Mouse (Mus musculus): ENCODE data around the gene Gm4707. TPM values are rescaled to one million over a fixed set of nuclear protein-coding genes. Genes with fewer than 3 reads are reported as not detected.

Gene Gm4707
- polyA plus RNA-seq, 1 experiment: 0.10 TPM

GRCm38 (mm10) chr17:71489703-71490461, 30.2 kb upstream of the Gm4707 start:
- Histone ChIP-seq H3K4me3 (no peak overlapping the region), H3ac (ENCODE audit: control insufficient read depth, insufficient read length) (no peak overlapping the region), H3K4me2 (ENCODE audit: low read depth) (no peak overlapping the region), H3K79me2 (ENCODE audit: control insufficient read depth, insufficient read depth) (no peaks in the 10 kb centered on the region), H3K27me3 (ENCODE audit: control insufficient read depth, insufficient read depth, insufficient read length) (no peaks in the 10 kb centered on the region), H3K36me3 (ENCODE audit: control insufficient read depth, insufficient read depth) (no peaks in the 10 kb centered on the region)
- no peak for TF ChIP-seq SRF (IDR thresholded peaks at IDR 0.05; ENCODE audit: control insufficient read depth, insufficient read length, low read depth)
- TF ChIP-seq MAX (IDR thresholded peaks at IDR 0.05; ENCODE audit: low read depth): no peak
- no peak for TF ChIP-seq REST (IDR thresholded peaks at IDR 0.05; ENCODE audit: insufficient read depth, insufficient read length)
- no peak for TF ChIP-seq CEBPB (IDR thresholded peaks at IDR 0.05; ENCODE audit: insufficient read depth, poor library complexity, severe bottlenecking)
- TF ChIP-seq MYOD1 (IDR thresholded peaks at IDR 0.05; ENCODE audit: control insufficient read depth in 1 of 3, insufficient read length in 2 of 3, low read depth in 2 of 3): no peak
- TF ChIP-seq USF1 (IDR thresholded peaks at IDR 0.05; ENCODE audit: low read depth): no peak
- TF ChIP-seq POLR2AphosphoS2 (IDR thresholded peaks at IDR 0.05; ENCODE audit: insufficient read length, low read depth): no peak
- no peak for TF ChIP-seq MYOG (IDR thresholded peaks at IDR 0.05; ENCODE audit: control insufficient read depth in 1 of 3, insufficient read depth in 1 of 3, insufficient read length in 2 of 3, low read depth in 2 of 3)
- no peak for TF ChIP-seq TCF3 (IDR thresholded peaks at IDR 0.05; ENCODE audit: insufficient read length, low read depth)
- TF ChIP-seq POLR2A (IDR thresholded peaks at IDR 0.05; ENCODE audit: insufficient read length, low read depth): no peak
- no peak for TF ChIP-seq E2F4 (IDR thresholded peaks at IDR 0.05; ENCODE audit: insufficient read depth)
- no peak for TF ChIP-seq TCF12 (IDR thresholded peaks at IDR 0.05; ENCODE audit: insufficient read depth, poor library complexity, severe bottlenecking)

- peak overlapping the region; percentile 28 for H3K4me2 ChIP-seq (ENCODE audit: low read depth)
- TF ChIP-seq POLR2A (IDR thresholded peaks at IDR 0.05; ENCODE audit: insufficient read length, low read depth): no peak
- TF ChIP-seq CEBPB (IDR thresholded peaks at IDR 0.05; ENCODE audit: insufficient read depth, poor library complexity, severe bottlenecking): no peak
- no peak for TF ChIP-seq E2F4 (IDR thresholded peaks at IDR 0.05; ENCODE audit: insufficient read depth)
- TF ChIP-seq SRF (IDR thresholded peaks at IDR 0.05; ENCODE audit: control insufficient read depth, insufficient read length, low read depth): no peak
- TF ChIP-seq POLR2AphosphoS2 (IDR thresholded peaks at IDR 0.05; ENCODE audit: insufficient read length, low read depth): no peak
- no peak for TF ChIP-seq TCF12 (IDR thresholded peaks at IDR 0.05; ENCODE audit: insufficient read depth, poor library complexity, severe bottlenecking)
- no peak overlapping the region for H3ac ChIP-seq (ENCODE audit: control insufficient read depth, insufficient read length)
- no peaks in the 10 kb centered on the region for H3K79me2 ChIP-seq (ENCODE audit: control insufficient read depth, insufficient read depth)
- H3K27me3 ChIP-seq (ENCODE audit: control insufficient read depth, insufficient read depth, insufficient read length): no peaks in the 10 kb centered on the region
- no peaks in the 10 kb centered on the region for H3K36me3 ChIP-seq (ENCODE audit: control insufficient read depth, insufficient read depth)
- H3K4me3 ChIP-seq: no peak overlapping the region
Observed at GRCm38 (mm10) chr17:71486231-71486851, 26.6 kb upstream of the Gm4707 start.

GRCm38 (mm10) chr17:71485791-71486230, 26.1 kb upstream of the Gm4707 start:
- Histone ChIP-seq H3K79me2 (ENCODE audit: control insufficient read depth, insufficient read depth) (no peaks in the 10 kb centered on the region), H3ac (ENCODE audit: control insufficient read depth, insufficient read length) (no peak overlapping the region), H3K4me3 (no peak overlapping the region), H3K36me3 (ENCODE audit: control insufficient read depth, insufficient read depth) (no peaks in the 10 kb centered on the region), H3K27me3 (ENCODE audit: control insufficient read depth, insufficient read depth, insufficient read length) (no peaks in the 10 kb centered on the region), H3K4me2 (ENCODE audit: low read depth) (peak overlapping the region; percentile 28)
- TF ChIP-seq SRF (IDR thresholded peaks at IDR 0.05; ENCODE audit: control insufficient read depth, insufficient read length, low read depth) (no peak), MYOG (IDR thresholded peaks at IDR 0.05; ENCODE audit: control insufficient read depth in 1 of 3, insufficient read depth in 1 of 3, insufficient read length in 2 of 3, low read depth in 2 of 3) (no peak), REST (IDR thresholded peaks at IDR 0.05; ENCODE audit: insufficient read depth, insufficient read length) (no peak), TCF3 (IDR thresholded peaks at IDR 0.05; ENCODE audit: insufficient read length, low read depth) (no peak), MAX (IDR thresholded peaks at IDR 0.05; ENCODE audit: low read depth) (no peak), MYOD1 (IDR thresholded peaks at IDR 0.05; ENCODE audit: control insufficient read depth in 1 of 3, insufficient read length in 2 of 3, low read depth in 2 of 3) (no peak), CEBPB (IDR thresholded peaks at IDR 0.05; ENCODE audit: insufficient read depth, poor library complexity, severe bottlenecking) (no peak), POLR2A (IDR thresholded peaks at IDR 0.05; ENCODE audit: insufficient read length, low read depth) (no peak), TCF12 (IDR thresholded peaks at IDR 0.05; ENCODE audit: insufficient read depth, poor library complexity, severe bottlenecking) (no peak), E2F4 (IDR thresholded peaks at IDR 0.05; ENCODE audit: insufficient read depth) (no peak), POLR2AphosphoS2 (IDR thresholded peaks at IDR 0.05; ENCODE audit: insufficient read length, low read depth) (no peak), USF1 (IDR thresholded peaks at IDR 0.05; ENCODE audit: low read depth) (no peak)

GRCm38 (mm10) chr17:71484711-71485110, 25.0 kb upstream of the Gm4707 start:
- Histone ChIP-seq H3K4me2 (ENCODE audit: low read depth) (no peak overlapping the region), H3K4me3 (no peak overlapping the region), H3K79me2 (ENCODE audit: control insufficient read depth, insufficient read depth) (no peaks in the 10 kb centered on the region), H3ac (ENCODE audit: control insufficient read depth, insufficient read length) (no peak overlapping the region), H3K27me3 (ENCODE audit: control insufficient read depth, insufficient read depth, insufficient read length) (no peaks in the 10 kb centered on the region), H3K36me3 (ENCODE audit: control insufficient read depth, insufficient read depth) (no peaks in the 10 kb centered on the region)
- TF ChIP-seq REST (IDR thresholded peaks at IDR 0.05; ENCODE audit: insufficient read depth, insufficient read length) (no peak), MAX (IDR thresholded peaks at IDR 0.05; ENCODE audit: low read depth) (no peak), SRF (IDR thresholded peaks at IDR 0.05; ENCODE audit: control insufficient read depth, insufficient read length, low read depth) (no peak), CEBPB (IDR thresholded peaks at IDR 0.05; ENCODE audit: insufficient read depth, poor library complexity, severe bottlenecking) (no peak), TCF3 (IDR thresholded peaks at IDR 0.05; ENCODE audit: insufficient read length, low read depth) (no peak), USF1 (IDR thresholded peaks at IDR 0.05; ENCODE audit: low read depth) (no peak)

All from myocyte (in vitro differentiated cells).